Mouse (Mus musculus) G1E-ER4 (cell line): ENCODE measurements at regions not wholly inside any gene's neighbourhood (a gene's known extent, or its start where the extent isn't known, plus 50 kb on each side); places are given as distances from the start of the nearest gene placed in this dataset.

ENCODE experiments used
- GATA1 ChIP-seq: IDR thresholded peaks from one replicate; pipeline ENCODE4 v1.8.0; 2012; ENCODE audit warnings: low read length, inconsistent platforms

- no peak for TF ChIP-seq GATA1
Observed at GRCm38 (mm10) chr9:73173589-73174247, 60.5 kb downstream of the Rsl24d1 start.

GRCm38 (mm10) chr9:73176645-73177044 lies 63.4 kb downstream of the Rsl24d1 start:
- TF ChIP-seq GATA1, result no peak

DNA sequence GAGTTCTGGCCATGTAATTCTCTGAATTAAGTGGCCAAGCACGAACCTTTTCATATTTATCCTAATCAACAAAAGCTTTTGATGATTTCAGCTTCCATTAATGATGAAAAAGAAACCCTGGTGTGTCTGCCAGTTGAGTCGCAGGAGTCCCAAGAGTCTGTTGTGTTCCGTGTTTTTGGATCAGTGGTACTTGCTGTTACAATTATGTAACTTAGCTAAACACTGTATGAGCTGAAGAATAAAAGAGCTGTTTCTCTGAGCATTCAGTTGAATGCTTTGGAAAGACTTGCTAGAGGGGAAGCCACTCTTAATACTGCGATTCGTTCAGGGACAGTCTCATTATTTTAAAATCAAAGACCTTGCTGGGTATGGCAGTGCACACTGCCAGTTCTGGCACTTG lies 70.1 kb downstream of the Rsl24d1 start:
- TF ChIP-seq GATA1, result no peak

- TF ChIP-seq GATA1, result no peak
Observed at GRCm38 (mm10) chr9:73184908-73185307, 71.7 kb downstream of the Rsl24d1 start.

- TF ChIP-seq GATA1, result no peak
Observed at GRCm38 (mm10) chr9:73192271-73192785, 79.1 kb downstream of the Rsl24d1 start.

GRCm38 (mm10) chr9:73198261-73199085 lies 85.2 kb downstream of the Rsl24d1 start:
- TF ChIP-seq GATA1, result no peak

DNA sequence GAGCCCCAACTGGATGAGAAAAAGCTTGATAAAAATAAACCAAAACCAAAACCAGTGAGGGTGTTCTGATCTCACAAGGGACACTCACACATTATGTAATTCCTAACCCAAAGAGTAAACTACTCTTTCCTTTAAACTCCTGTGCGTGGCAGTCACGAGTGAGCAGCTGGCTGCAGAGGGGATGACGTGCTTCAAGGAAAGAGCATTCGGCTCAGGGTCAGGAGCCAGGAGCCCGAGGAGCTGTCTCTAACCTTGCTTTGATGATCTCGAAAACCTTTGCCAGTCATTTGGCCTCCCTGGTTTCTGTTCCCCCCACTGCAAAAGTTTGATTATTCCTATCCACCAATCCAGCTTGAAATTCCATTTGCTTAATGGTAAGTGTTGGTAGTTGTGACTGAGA lies 109.9 kb downstream of the Rsl24d1 start:
- TF ChIP-seq GATA1, result no peak

DNA sequence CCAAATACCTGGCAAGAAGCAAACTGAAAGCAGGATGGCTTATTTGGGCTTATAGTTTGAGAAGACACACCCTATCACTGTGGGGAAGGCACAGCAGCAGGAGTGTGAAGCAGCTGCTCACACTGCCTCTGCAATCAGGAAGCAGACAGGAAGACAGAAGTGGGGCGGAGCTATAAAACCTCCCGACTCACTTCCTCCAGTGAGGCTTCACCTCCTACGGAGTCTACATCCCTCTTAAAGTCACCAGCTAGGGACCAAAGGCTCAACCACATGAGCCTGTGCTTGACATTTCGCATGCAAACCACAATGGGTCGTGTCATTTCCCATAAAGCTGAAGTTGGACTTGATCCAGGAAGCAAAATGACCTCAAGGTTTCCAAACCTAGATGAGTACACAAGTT lies 127.0 kb downstream of the Rsl24d1 start:
- TF ChIP-seq GATA1, result no peak

- TF ChIP-seq GATA1, result no peak
Observed at GRCm38 (mm10) chr9:73242521-73243308, 129.5 kb downstream of the Rsl24d1 start.

DNA sequence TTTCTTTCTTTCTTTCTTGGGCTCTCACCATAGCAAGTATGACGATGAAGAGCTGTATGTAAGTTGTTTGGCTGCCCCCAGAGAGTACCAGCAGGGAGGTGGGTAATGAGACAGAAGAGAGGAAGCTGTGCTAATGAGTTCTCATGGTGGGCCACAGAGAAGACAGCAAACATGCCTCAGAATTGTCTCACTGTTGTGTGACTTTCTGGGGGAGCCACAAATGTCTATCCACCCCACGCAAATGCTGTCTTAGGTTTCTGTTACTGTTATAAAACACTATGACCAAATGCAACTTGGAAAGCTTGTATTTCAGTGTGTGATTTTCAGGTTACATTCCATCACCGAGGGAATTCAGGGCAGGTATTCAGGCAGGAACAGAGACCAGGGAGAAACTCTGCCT lies 131.0 kb downstream of the Rsl24d1 start:
- no peak for TF ChIP-seq GATA1

GRCm38 (mm10) chr9:73245524-73245923 lies 132.3 kb downstream of the Rsl24d1 start:
- no peak for TF ChIP-seq GATA1

DNA sequence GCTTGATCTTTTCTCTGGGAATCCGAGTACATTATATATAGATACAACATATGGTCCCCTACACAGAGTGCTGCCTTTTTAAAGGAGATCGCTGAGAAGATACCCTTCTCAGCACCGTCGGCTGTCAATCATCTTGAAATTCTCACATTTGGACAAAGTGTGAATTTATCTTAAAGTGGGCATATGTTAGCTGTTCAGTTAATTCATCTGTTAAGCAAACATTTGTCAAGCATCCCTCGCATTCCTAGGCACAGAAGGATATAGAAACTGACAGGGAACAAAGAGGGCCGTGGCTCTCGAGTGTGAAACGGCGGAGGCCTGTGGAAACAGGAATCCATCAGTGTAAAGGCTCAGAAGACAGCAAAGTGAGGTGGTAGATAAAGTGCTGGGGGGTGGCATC lies 144.9 kb downstream of the Rsl24d1 start:
- TF ChIP-seq GATA1, result no peak

- TF ChIP-seq GATA1, result no peak
Observed at GRCm38 (mm10) chr9:73258640-73259039, 145.4 kb downstream of the Rsl24d1 start.

- no peak for TF ChIP-seq GATA1
Observed at GRCm38 (mm10) chr9:73262711-73263110, 149.5 kb downstream of the Rsl24d1 start.

DNA sequence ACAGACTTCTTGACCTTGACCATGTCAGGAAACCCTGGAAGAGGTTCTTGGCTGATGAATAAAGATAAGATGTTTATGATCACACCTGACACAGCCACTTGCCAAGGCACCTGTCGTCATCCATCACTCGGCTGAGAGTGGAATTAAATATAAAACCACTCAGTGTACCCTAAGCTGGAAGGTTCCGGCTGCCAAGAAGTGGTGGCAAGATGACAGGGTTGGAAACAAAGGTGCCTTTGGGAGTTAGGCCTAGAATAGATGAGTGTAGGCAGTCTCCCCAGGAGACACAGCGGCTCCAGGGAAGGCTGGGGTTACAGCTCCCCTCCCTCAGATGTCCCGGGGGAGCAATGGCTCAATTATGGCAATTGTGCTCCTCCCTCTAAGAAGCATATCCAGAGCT lies 157.0 kb downstream of the Rsl24d1 start:
- TF ChIP-seq GATA1, result no peak

DNA sequence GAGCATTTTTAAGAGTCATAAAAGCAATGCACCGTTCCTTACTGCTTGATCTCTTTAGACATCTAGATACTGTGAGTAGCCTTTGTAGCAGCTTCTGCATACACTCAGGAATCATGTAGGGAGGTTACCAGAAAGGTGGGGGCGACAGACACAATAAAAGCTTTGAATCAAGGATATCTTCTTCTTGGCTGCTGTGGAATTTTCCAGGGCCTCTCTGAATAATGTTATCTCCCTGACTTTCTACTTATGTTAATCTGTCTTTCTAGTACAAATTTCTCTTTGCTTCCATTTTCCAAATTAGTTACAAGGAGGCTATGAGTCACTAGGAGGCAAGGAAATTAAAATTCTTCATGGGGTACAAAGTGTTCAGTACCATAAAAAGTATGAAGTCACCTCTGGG lies 159.4 kb downstream of the Rsl24d1 start:
- no peak for TF ChIP-seq GATA1
